Mouse (Mus musculus): ENCODE data around the gene Adgrl2.

DNA sequence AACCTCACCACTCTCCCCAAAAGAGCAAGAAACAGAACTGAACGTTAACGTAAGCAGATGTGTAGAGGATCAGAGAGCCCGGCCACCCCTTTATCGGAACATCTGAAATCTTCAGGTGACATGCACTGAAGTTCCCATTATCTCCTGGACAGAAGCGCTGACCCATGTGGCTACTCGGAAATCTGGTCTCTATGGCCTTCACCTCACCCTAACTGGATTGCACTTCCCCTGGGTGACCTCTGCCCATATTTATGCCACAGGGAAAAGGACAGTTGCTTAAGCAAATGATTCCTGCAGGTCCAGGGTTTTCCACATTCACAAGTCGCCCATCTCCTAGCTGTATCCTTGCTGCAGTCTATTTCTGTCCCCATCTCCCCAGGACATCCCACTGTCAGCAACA lies 84.9 kb downstream of the Adgrl2 start:
- TF ChIP-seq POLR2A (IDR thresholded peaks at IDR 0.05; ENCODE audit: borderline replicate concordance, extremely low read depth, low read depth, low read length): no peak
- TF ChIP-seq CTCF (IDR thresholded peaks at IDR 0.05; ENCODE audit: insufficient read depth, low read length): no peak

All from lung, adult 2 months (tissue).